Mouse (Mus musculus) ES-E14 (cell line): ENCODE results near the gene St6galnac5.

Experiments
- CHD2 ChIP-seq: IDR thresholded peaks from 2 replicates; pipeline ENCODE4 v1.6.1; 2014; ENCODE audit warnings: mild to moderate bottlenecking, low read depth, low read length, inconsistent platforms
- HCFC1 ChIP-seq: IDR thresholded peaks from 2 replicates; pipeline ENCODE4 v1.6.1; 2012; ENCODE audit warnings: low read length, inconsistent platforms, borderline replicate concordance; ENCODE audit not compliant: insufficient read depth
- MAFK ChIP-seq: IDR thresholded peaks from 2 replicates; pipeline ENCODE4 v1.6.1; 2014; ENCODE audit warnings: mild to moderate bottlenecking, low read depth, low read length, inconsistent platforms; ENCODE audit not compliant: insufficient read depth

- no peak for TF ChIP-seq CHD2
- no peak for TF ChIP-seq HCFC1
- no peak for TF ChIP-seq MAFK
Observed at GRCm38 (mm10) chr3:152931354-152931753, 50.7 kb downstream of the St6galnac5 start.
